Mouse (Mus musculus): ENCODE results near the gene Lgi4. TPM values are rescaled to one million over a fixed set of nuclear protein-coding genes. Genes with fewer than 3 reads are reported as not detected.

Lgi4 gene
- polyA plus RNA-seq, 1 experiment from 2014 or later: 0.22 TPM

DNA sequence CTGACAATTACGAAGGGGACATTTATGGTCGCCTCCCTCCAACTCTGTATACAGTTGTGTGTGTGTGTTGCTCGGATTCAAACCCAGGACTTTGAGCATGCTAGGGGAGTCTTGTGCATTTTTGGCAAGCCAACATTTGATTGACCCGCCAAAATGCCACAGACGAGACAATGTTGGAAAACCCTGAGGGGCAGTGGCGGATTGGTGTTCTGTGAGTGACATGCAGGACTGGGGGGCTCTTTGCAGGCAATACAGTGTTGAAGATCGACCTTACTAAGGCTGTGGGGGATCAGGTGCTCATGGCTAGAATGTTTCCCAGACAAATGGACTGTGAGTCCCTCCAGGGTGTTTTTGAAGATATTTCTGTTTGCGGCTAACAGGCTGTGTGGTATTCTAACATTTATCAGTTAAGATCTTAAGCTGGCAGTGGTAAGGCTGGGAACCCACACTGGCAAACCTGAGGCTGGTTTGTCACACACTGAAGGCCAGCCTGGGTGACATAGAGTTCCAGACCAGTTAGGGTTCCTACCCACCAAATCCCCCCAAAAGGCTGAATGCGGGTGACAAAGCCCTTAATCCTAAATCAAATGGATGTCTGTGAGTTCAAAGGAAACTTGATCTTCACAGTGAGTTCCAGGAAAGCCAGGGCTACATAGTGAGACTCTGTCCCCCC lies 37.9 kb downstream of the Lgi4 start:
- Histone ChIP-seq H3K4me3 (ENCODE audit: inconsistent target) (no peak overlapping the region), H3K79me2 (ENCODE audit: inconsistent target) (no peaks in the 10 kb centered on the region), H3K36me3 (ENCODE audit: inconsistent target) (no peaks in the 10 kb centered on the region), H3K27ac (no peak overlapping the region)
- WGBS (ENCODE audit: missing documents): 90% methylated on average over 7 of the region's 9 CpGs

GRCm38 (mm10) chr7:31097583-31098248 lies 38.6 kb downstream of the Lgi4 start:
- Histone ChIP-seq H3K36me3 (ENCODE audit: inconsistent target) (no peaks in the 10 kb centered on the region), H3K4me3 (ENCODE audit: inconsistent target) (no peak overlapping the region), H3K79me2 (ENCODE audit: inconsistent target) (no peaks in the 10 kb centered on the region), H3K27ac (no peak overlapping the region)
- 18% methylated on average over 10 of the region's 20 CpGs for WGBS (ENCODE audit: missing documents)

DNA sequence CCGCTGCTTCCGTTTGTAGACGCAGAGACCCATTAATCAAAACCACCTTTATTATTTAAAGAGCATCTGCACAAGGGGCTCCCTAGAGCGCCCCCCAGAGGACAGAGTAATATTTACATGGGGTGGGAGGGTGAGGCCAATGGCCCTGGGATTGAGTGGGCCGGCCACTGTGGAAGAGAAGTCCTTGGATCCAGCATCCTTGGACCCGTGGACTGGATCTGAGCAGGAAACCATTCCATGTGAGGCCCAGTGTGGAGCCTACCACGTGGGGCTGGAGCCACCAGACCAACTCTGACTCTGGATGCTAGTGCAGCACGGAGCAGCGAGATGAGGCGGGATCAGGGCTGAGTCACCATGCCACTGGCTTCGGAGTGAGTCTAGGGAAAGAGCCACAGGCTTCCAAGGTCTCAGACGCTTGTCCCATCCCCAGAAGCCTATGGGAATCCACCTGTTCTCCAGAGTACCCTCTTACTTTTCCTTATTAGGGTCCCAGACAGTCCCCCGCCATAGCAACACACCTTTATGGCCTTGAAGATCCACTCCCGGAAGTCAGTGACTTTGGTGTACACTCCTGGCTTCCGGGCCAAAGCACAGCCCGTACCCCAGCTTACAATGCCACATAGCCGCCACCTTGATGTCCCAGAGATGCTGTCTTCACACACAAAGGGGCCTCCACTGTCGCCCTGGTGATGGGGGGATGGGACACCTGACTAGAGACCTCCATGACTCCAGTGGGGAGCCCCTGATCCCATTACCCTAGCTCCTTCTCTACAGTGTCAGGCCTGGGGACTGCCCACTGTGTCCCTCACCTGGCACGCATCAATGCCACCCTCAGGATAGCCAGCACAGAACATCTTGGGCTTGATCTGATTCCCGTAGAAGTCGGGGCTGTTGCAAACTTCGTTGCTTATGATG lies 39.8 kb downstream of the Lgi4 start:
- 89% methylated on average over 22 of the region's 22 CpGs for WGBS (ENCODE audit: missing documents)
- Histone ChIP-seq H3K4me3 (ENCODE audit: inconsistent target) (no peak overlapping the region), H3K27ac (no peak overlapping the region), H3K79me2 (ENCODE audit: inconsistent target) (no peaks in the 10 kb centered on the region), H3K36me3 (ENCODE audit: inconsistent target) (no peaks in the 10 kb centered on the region)

GRCm38 (mm10) chr7:31099612-31099982 lies 40.5 kb downstream of the Lgi4 start:
- Histone ChIP-seq H3K4me3 (ENCODE audit: inconsistent target) (no peak overlapping the region), H3K27ac (no peak overlapping the region), H3K36me3 (ENCODE audit: inconsistent target) (no peaks in the 10 kb centered on the region), H3K79me2 (ENCODE audit: inconsistent target) (no peaks in the 10 kb centered on the region)
- 91% methylated on average over 6 of the region's 6 CpGs for WGBS (ENCODE audit: missing documents)

- no peaks in the 10 kb centered on the region for H3K36me3 ChIP-seq (ENCODE audit: inconsistent target)
- H3K79me2 ChIP-seq (ENCODE audit: inconsistent target): no peaks in the 10 kb centered on the region
- 53% methylated on average over 14 of the region's 14 CpGs for WGBS (ENCODE audit: missing documents)
- H3K27ac ChIP-seq: no peak overlapping the region
- H3K4me3 ChIP-seq (ENCODE audit: inconsistent target): no peak overlapping the region
These were observed 41.6 kb downstream of the Lgi4 start for GRCm38 (mm10) chr7:31100786-31101185.

DNA sequence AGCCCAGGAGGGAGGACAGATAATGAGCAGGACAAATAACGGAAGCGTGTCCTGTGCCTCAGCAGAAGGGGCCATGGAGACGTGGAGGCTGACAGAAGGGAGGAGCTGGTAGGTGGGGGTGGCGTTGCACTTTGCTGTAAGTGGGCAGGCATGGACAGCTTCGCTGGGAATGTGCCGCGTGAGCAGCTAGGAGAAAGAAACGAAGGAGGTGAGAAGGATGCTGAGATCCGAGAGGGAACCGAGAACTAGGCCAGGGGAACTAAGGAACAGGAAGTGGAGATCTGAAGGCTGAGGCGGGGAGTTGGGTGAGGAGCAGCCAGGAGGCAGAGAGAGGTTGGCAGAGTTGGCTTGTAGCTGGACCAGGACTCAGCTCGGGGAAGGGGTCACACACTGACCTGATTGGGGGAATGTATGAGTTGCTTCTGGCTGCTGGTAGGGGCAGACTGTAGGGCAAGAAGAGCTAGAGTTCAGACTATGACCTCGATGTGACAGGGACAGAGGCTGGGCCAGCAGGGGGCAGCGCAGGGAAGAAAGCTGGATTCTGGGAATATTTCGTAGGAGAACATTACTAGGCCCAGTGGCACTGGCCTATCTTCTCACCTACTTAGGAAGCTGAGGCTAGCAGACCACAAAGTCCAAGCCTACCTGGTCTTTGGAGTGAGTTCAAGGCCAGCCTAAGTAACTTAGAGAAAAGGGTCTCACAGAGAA lies 46.1 kb downstream of the Lgi4 start:
- H3K79me2 ChIP-seq (ENCODE audit: inconsistent target): no peaks in the 10 kb centered on the region
- H3K4me3 ChIP-seq (ENCODE audit: inconsistent target): no peak overlapping the region
- H3K27ac ChIP-seq: no peak overlapping the region
- 46% methylated on average over 15 of the region's 15 CpGs for WGBS (ENCODE audit: missing documents)
- H3K36me3 ChIP-seq (ENCODE audit: inconsistent target): no peaks in the 10 kb centered on the region

GRCm38 (mm10) chr7:31106166-31106565 lies 47.0 kb downstream of the Lgi4 start:
- 42% methylated on average over 3 of the region's 3 CpGs for WGBS (ENCODE audit: missing documents)
- Histone ChIP-seq H3K79me2 (ENCODE audit: inconsistent target) (no peaks in the 10 kb centered on the region), H3K36me3 (ENCODE audit: inconsistent target) (no peaks in the 10 kb centered on the region), H3K27ac (no peak overlapping the region), H3K4me3 (ENCODE audit: inconsistent target) (no peak overlapping the region)

- 94% methylated on average over 11 of the region's 11 CpGs for WGBS (ENCODE audit: missing documents)
- no peaks in the 10 kb centered on the region for H3K79me2 ChIP-seq (ENCODE audit: inconsistent target)
These were observed 48.6 kb downstream of the Lgi4 start for GRCm38 (mm10) chr7:31107781-31108180.

GRCm38 (mm10) chr7:31109091-31109490 lies 49.9 kb downstream of the Lgi4 start:
- no peaks in the 10 kb centered on the region for H3K36me3 ChIP-seq (ENCODE audit: inconsistent target)
- WGBS (ENCODE audit: missing documents): 40% methylated on average over 5 of the region's 7 CpGs
- no peak overlapping the region for H3K4me3 ChIP-seq (ENCODE audit: inconsistent target)

More at GRCm38 (mm10) chr7:31107781-31108180, 48.6 kb downstream of the Lgi4 start:
- no peak overlapping the region for H3K4me3 ChIP-seq (ENCODE audit: inconsistent target)
- H3K27ac ChIP-seq: no peak overlapping the region
- no peaks in the 10 kb centered on the region for H3K36me3 ChIP-seq (ENCODE audit: inconsistent target)

GRCm38 (mm10) chr7:31109796-31110195 lies 50.7 kb downstream of the Lgi4 start:
- WGBS (ENCODE audit: missing documents): 94% methylated on average over 5 of the region's 5 CpGs
- Histone ChIP-seq H3K36me3 (ENCODE audit: inconsistent target) (no peaks in the 10 kb centered on the region), H3K79me2 (ENCODE audit: inconsistent target) (no peaks in the 10 kb centered on the region), H3K27ac (no peak overlapping the region), H3K4me3 (ENCODE audit: inconsistent target) (no peak overlapping the region)

More at GRCm38 (mm10) chr7:31109091-31109490, 49.9 kb downstream of the Lgi4 start:
- Histone ChIP-seq H3K27ac (no peak overlapping the region), H3K79me2 (ENCODE audit: inconsistent target) (no peaks in the 10 kb centered on the region)

GRCm38 (mm10) chr7:31110861-31111385 lies 51.8 kb downstream of the Lgi4 start:
- WGBS (ENCODE audit: missing documents): 52% methylated on average over 15 of the region's 15 CpGs
- Histone ChIP-seq H3K36me3 (ENCODE audit: inconsistent target) (no peaks in the 10 kb centered on the region), H3K27ac (peak overlapping the region; percentile 27), H3K4me3 (ENCODE audit: inconsistent target) (no peak overlapping the region), H3K79me2 (ENCODE audit: inconsistent target) (no peaks in the 10 kb centered on the region)

DNA sequence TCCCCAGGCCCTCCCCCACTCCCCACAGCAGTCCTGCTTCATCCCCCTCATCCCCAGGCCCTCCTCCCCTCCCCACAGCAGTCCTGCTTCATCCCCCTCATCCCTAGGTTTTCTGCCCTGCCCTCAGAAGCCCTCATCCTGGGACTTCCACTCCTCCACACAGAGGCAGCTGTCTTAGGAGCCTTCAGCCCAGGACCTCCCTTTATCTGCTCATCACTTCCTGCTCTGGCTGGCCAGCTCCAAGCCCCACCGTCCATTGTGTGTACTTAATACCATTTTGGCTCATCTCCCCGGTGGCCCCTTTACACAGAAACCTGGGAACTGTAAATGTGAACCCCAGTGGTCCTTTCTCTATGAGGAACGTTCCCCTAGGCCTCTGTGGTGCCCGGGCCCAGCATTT lies 52.9 kb downstream of the Lgi4 start:
- Histone ChIP-seq H3K27ac (no peak overlapping the region), H3K36me3 (ENCODE audit: inconsistent target) (no peaks in the 10 kb centered on the region), H3K4me3 (ENCODE audit: inconsistent target) (no peak overlapping the region), H3K79me2 (ENCODE audit: inconsistent target) (no peaks in the 10 kb centered on the region)
- 85% methylated on average over 4 of the region's 4 CpGs for WGBS (ENCODE audit: missing documents)

- WGBS (ENCODE audit: missing documents): 97% methylated on average over 6 of the region's 6 CpGs
- Histone ChIP-seq H3K4me3 (ENCODE audit: inconsistent target) (no peak overlapping the region), H3K27ac (no peak overlapping the region), H3K36me3 (ENCODE audit: inconsistent target) (no peaks in the 10 kb centered on the region), H3K79me2 (ENCODE audit: inconsistent target) (no peaks in the 10 kb centered on the region)
These were observed 54.7 kb downstream of the Lgi4 start for GRCm38 (mm10) chr7:31113800-31114199.

- no peak overlapping the region for H3K27ac ChIP-seq
- no peaks in the 10 kb centered on the region for H3K79me2 ChIP-seq (ENCODE audit: inconsistent target)
- WGBS (ENCODE audit: missing documents): 93% methylated on average over 4 of the region's 10 CpGs
- no peaks in the 10 kb centered on the region for H3K36me3 ChIP-seq (ENCODE audit: inconsistent target)
- no peak overlapping the region for H3K4me3 ChIP-seq (ENCODE audit: inconsistent target)
These were observed 55.5 kb downstream of the Lgi4 start for GRCm38 (mm10) chr7:31114646-31115045.
